Mouse (Mus musculus): ENCODE results near the gene Wfdc2.

- no peak for TF ChIP-seq POLR2A (IDR thresholded peaks at IDR 0.05; ENCODE audit: low read depth, low read length)
- no peak for TF ChIP-seq CTCF (IDR thresholded peaks at IDR 0.05; ENCODE audit: borderline replicate concordance, insufficient read depth, low read length)
Observed at GRCm38 (mm10) chr2:164549338-164549737, 12.9 kb upstream of the Wfdc2 start.
